Mouse (Mus musculus) frontal cortex, postnatal 14 days (tissue): ENCODE data around the gene Alx3.

Experiments
- DNase-seq, 2 experiments: peaks; one replicate each; pipeline ENCODE4 v3.0.0; 2022; ENCODE audit warnings: low spot score in 2 of 2

Alx3 gene

DNA sequence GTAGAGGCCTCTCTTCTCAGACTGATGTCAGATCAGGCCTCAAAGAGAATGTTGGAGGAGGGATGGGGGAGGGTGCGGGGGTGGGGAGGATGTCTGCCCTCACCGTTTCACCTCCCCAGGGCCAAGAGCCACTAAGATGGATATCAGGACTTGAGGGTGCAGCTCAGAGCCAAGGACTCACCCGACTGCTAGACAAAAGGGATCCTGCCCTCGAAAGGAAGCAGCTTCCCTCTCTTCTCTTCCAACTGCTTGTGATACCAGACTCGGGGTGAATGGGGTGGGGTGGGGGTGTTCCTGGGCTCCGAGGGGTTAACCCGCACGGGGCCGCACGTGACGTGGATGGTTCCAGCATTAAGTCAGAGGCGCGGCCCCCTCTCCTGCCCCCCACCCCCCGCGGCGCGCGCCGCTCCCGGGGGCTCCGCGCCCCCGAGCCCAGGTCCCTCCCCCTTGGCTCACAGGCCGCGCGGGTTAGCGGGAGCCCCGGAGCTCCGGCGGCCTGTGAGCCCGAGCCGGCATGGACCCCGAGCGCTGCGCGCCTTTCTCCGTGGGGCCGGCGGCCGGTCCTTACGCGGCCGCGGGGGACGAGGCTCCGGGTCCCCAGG, at the start of gene Alx3:
Alx3 (plus strand) TSS at position 370 of the 602 bp plus-strand sequence.
- DNase-seq, result no peak

DNA sequence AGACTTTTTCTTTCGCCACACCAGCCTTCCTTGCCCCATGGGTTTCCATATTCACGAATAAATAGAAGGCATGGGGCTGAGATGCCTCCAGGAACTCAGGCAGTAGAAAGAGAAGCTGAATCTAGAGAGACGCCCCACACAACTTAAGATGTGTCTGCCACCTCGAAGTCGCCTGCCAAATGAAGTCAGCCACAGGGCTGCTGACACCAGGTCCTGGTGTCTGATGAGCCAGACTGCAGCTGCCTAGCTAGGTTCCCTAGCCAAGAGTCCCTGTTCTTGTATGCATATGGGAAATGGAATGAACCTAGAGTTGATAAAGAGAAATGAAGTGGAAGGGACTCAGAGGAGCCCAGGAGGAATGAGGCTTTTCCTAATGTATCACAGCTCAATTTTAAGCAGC, 49.6 kb upstream of the Alx3 start:
- DNase-seq, result no peak

DNA sequence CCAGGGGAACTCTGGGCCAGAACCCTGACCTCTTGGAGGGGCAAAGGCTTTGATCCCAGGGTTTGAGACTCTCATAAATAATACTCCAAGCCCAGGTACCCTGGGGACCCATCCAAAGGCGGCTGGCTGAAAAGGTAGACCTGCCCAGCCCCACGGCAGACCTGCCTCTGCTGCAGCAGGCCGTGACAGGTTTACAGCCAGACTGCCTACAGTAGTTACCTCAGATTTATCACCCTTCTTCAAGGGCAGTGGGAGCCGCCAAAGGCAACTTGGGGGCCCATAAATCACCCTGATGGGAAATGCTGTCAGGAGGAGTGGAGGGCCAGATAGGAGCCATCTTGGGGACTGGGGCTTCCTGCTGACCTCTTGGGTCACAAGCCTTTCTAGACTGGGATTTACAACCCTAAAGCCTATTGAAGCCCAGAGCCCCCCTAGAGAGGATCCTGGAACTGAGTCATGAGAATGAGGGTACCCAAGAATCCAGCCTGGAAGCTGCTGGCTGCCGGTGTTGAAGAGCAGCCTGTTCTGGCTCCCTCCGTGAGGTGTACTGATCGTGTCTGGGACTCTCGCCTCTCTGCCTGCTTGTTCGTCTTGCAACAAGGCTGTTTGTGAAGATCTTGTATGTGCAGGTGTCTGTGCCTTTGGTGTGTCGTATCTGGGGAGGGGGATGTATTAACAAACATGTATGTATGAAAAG, 49.0 kb upstream of the Alx3 start:
- DNase-seq, result no peak

DNA sequence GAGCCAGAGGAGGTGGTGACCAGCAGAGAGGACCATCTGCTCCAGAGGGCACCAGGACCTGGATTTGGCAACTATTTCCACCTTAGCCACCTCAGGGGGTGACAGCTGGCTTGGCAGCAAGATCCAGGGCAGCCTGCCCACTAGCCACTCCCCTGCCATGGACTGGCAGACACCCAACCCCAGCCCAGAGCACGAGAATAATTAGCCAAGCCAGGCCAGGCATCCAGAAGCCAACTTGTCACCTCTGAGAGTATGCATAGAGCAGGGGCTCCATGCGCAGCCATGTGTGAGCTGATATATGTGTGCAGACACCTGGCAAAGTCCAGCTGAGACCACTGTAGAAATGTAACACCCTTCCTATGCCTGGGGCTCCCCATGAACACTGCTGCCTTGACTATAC, 47.9 kb upstream of the Alx3 start:
- no peak for DNase-seq

DNA sequence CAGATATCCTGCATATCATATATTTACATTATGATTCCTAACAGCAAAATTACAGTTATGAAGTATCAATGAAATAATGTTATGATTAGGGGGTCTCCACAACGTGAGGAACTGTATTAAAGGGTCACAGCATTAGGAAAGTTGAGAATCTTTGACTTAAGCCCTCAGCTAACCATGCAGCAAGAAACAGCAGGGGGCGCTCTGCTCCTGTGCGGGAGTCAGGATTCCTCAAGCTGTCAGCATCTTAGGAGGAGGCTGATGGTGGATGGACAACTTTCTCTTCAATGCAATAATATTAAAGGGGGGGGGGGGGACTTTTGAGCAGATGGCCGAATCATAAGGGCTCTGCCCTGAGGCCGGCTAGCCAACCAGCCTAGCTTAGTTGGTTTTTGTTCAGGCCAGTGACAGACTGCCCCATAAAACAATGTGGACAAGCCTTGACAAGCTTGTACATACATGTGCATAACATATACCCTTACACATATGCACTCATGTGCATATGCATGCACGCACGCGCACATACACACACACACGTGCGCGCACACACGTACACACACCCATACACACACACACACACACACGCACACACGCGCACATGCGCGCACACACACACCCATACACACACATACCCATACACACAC, 44.3 kb upstream of the Alx3 start:
- peak in 1 of 2 experiments; percentile 72 for DNase-seq

DNA sequence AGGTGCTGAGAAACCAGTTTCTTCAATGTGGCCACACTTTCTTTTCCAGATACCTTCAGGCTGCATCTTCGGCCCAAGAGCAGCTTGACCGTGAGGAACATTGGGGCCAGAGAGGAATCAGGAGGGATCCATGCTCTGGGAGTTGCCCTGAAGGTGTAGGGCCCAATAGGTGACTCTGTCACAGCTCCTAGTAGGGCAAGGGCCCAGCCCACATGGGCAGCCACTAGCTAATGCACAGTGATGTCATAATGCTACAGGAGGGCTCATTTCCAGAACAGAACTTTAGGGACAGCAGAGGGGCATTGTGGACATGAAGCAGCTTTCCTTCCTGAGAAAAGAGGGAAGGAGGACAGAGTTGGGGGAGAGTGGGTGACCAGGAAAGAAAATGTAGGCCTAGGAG, 40.0 kb upstream of the Alx3 start, which contains the start of gene Ubl4b:
Ubl4b (minus strand) TSS at position 232 of the 400 bp plus-strand sequence.
- no peak for DNase-seq

DNA sequence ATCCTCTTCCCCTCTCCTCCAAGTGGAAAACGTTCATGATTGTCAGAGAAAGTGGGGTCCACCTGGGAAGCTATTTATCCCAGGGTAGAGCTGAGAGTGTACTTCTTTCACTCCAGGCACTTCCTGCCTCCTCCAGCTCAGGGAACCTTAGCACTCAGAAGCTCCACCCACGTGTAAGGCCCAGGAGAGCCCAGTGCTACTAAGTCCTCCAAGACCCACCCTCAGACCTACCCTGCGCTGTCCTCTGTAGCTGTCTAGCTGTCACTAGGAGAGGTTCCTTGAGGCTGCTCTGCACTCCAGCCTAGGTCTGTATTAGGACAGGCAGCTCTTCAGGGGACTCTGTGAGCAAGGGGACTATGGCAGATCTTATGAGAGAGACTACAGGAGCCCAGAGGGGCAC, 36.1 kb upstream of the Alx3 start:
- no peak for DNase-seq

DNA sequence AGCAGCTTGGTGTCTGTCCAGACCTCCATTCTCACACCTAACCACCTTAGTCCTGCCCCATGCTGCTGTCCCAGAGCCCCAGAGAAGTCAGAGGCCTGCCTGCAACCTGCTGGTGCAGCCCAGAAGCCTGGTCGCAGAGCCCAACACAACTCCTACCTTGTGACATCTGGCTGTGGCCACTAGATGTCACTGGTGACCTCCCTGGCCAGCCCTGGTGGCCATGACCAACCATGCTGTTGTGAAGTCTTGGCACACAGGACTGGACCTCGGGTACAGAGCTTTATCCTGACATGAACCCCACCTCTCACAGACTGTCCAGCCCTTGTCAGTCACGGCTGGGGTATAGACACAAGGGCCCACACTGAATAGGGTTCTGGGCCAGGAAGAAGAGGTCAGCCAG, 35.6 kb upstream of the Alx3 start:
- peak in 1 of 2 experiments; percentile 50 for DNase-seq

DNA sequence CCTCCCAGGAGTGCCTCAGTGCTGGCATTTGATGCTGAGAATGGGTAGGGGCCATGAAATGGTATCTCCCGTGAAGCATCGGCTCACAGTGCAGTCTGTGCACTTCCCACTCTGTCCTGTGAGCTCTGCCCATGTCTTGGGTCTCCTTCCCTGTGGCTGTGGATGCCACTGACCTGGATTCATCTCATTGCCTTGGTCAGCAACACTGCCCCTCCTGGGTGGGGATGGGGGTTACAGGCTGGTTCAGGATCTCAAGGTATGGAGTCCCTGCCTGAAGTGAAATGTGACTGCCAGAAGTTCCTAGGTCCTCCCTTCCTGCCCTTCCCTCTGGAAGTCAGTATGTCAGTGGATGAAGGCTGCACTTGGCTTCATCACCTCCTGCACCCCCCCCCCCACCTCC, 32.7 kb upstream of the Alx3 start:
- DNase-seq, result no peak

DNA sequence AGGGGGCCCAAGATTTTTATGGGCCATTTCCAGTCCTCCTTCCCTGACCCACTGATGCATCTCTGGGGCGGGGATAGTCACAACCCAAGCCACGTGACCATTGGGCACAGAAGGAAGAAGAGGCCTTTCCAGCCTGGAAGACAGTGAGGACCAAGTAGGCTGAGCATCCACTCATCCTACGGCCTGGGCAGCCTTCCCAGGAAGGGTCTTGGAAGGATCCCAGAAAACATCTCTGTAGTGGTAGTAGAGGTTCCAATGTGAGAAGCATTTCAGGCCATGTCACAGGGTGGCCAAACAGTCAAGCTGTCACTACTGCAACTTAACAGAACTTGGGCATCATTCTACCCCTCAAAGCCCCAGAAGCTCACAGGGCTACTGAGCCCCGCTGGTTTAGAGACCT, 32.2 kb upstream of the Alx3 start:
- DNase-seq, result no peak

DNA sequence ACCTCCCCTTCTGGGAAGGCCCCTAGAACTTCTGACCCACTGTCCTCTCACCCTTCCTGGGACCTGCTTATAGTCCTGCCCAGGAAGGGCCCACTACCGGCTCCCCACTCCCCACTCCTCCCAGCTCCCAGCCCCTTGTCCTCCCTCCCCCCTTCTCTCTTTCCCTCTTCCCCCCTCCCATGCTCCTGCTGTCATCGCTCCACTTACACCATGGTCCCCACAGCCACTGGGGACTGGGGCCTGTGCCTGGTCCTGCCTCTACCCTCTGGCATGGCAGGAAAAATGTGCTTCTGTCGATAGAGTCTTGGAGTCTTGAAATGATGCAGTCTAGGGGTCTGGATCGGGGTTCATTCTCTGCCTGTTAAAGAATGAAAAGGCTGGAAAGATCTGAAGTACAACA, 31.0 kb upstream of the Alx3 start:
- DNase-seq, result no peak

DNA sequence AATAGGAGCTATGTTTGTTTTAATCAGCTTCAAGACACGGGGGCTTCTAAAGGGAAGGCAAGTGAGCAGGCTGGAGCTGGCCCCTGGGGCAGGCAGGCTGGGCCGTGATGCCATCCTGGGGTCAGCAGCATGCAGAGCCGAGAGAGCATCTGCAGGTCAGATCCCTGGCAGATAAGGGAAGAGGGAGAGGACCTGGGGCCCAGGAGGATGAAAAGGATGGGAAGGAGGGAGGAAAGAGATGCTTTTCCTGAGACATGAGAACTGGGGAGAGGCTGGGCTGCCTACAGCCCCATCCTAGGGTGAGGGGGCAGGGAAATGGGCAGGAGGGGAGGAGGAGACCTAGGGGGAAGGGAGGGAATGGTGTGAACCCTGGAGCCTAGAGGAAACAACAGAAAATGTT, 29.5 kb upstream of the Alx3 start:
- DNase-seq, result no peak

DNA sequence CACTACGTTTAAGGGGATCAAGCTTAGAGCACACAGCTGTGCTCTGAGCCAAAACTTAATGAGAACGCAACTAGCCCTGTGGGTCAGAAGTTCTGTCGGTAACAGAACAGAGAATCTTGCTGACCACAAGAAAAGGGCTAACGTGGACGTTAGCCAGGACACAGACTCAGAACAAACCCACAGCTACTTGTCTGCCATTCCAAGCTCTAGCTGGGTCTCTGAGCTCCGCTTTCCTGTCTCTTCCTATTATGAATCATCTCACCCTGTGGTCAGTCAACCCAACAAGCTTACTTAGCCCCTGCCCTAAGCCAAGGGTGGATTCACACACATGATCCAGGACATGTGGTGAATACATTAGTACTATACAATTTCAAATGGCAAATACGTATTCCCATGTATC, 27.1 kb upstream of the Alx3 start:
- no peak for DNase-seq

DNA sequence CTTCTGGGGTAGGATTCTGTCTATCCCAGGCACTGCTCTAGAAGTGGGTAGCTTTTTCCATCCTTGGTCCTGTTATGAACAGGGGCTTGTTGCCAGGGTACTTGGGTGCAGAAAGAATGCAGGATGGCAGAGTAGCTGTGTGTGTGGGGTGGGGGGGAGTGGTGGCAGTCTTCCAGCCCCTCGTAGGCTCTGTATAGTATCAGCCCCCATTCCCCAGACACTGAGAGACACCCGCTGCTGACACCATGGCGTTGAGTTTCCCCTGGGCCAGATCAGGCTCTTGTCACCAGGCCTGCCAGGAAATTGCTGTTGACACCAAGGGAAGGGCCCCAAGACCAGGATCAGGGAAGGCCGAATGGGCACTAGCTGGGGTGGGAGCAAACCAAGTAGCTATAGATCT, 26.1 kb upstream of the Alx3 start:
- no peak for DNase-seq

DNA sequence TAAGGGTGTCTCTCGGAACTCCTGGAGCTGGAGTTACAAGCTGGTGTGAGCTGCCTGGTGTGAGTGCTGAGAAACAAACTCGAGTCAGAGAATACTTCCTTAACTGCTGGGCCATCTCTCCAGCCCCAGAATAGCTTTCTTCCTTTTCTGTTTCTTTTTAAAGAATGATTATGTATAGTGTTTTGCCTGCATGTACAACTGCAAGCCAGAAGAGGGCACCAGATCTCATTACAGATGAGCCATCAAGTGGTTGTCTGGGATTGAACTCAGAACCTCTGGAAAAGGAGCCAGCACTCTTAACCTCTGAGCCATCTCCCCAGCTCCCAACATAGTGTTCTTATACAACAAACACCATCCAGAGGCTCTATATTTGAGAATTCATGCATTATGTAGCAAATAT, 23.6 kb upstream of the Alx3 start:
- DNase-seq, result no peak

DNA sequence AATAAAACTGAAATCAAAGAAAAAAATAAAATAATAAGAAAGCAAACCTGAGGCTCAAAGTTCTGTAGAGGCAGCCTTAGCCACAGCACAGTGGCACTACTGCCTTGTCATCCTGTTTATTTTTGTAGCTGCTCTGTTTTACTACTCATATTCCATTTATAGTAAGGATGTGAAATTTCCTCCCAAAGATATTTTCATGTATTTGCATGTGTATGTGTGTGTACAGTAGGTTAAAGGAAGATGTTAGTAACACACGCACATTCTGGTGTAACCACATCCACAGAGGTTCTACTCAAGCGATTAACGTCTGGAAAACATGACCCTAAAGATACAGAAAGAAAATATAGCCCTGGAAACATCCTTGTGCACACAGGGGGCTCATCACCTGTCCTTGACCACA, 18.0 kb upstream of the Alx3 start:
- no peak for DNase-seq

DNA sequence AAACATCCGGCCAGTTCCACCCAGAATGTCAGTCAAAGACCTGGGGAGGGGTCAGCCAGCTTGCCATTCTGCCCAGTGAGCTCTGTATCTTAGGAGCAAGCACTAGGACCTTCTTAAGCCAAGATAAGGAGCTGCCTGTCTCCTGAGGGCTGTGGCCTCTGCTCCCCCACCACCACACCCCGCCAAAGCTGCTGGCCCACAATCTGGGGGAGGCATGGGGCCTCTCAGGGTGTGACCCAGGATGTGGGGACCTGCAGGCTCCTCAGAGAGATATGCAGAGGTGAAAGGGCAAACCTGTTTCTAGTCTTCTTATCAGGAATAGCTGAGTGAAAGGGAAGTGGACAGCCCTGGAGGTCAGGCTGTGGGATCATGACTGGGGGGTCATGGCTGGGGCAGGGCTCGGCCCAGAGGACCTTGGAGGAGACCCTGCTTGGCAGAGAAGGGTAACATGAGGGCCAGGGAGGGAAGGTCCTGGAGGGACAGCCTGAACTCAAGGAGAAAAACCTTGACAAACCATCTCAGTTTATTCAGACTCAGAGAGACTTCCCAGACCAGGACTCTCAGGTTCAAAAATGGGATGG, 16.9 kb upstream of the Alx3 start:
- DNase-seq, result no peak

DNA sequence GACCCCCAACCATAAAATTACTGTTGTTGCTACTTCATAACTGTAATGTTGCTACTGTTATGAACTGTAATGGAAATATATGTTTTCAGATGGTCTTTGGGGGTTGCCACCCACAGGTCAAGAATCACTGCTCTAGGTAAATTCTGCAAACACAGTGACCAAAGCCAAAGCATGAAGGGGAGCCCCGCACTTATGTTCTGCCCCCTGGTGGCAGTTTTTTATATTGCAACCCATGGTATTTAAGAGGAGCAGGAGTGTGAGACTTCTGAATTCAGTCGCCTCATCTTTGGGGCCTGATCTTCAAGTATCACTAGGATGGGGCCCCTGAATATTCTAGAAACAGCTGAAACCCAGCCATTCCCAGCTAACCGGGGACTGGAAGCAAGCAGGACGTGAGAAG, 15.4 kb upstream of the Alx3 start:
- peak in 1 of 2 experiments; percentile 58 for DNase-seq

DNA sequence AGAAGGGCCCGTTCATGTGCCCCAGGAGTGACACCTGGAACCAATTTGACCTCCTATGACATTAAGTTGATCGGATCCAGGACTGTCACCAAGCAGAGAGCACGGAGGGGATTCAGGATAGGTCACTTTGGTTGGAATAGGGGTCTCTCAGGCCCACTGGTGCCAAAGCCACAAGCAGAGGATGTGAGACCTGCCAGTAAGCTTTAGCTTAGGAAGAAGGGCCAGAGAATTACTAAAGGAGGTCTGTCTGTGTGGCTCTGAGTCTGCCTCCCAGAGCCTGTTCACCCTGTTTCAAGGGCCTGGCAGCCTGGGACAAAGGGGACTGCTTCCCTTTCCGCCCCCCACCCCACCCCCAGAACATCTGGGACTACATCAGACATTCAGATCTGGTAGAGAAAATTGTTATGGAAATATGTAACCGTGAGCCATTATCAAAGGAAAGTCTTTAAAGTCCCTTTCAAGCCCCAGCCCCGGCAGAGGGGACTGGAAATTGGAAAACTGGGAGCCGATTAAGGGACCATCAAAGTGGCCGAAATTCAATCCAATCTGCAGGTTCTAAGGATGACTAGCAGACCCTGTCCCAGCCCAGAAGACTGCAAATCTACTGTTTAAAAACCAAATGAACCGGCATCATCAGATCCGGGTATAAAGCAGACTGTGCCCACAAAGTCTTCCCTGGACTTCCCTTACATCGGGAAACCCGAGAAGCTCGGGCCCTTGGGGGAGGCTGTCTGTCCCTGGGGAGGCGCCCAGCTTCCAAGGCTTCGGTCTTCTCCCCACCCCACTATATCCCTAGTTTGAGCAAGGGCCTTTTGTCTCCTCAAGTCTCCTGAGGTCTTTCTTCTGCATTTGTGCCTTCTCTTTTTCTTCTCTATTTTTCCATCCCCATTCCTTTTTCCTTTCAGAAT, 13.5 kb upstream of the Alx3 start:
- no peak for DNase-seq

DNA sequence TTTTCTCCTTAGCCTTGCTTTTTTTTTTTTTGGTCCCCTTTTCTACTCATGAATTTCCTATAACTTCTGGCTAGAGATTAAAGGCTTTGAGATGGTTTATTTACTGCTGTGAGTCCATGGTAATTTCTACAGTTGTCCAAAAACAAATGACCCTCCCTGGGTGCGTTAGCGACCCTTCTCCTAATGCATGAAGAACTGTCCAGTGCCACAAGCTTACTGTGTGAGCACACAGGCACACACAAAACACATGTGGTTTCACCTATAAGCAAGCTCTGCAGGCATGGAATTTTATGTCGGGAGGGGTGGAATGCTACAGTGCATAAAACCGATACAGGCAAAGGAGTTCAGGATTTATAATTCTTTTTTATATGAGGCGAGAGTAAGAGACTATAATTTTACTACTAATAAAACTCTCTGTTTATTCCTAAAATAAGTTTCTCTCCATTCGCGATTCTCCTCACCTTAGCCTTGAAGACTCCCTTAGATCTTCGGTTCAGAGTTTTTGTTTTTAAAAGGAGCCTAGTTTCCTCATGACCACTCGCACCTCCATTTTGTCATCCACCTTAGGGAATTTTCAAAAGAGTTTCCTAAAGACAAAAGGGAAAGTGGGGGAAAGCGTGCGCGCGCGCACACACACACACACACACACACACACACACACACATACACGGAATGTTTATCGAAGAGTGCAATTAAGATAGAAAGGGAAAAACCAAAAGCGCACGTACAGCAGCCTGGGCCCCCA, 12.5 kb upstream of the Alx3 start:
- no peak for DNase-seq
